Mouse (Mus musculus) neural tube, embryonic 15.5 days (tissue): ENCODE measurements at regions not wholly inside any gene's neighbourhood (a gene's known extent, or its start where the extent isn't known, plus 50 kb on each side); places are given as distances from the start of the nearest gene placed in this dataset.

Experiments used
- ATAC-seq: fragments of 200-750 bp; cut with Nextera tagmentation; 2 replicates; pipeline ENCODE4 v1.8.0; 2017; ENCODE audit warnings: mild to moderate bottlenecking, moderate TSS enrichment, moderate library complexity; ENCODE audit not compliant: low FRiP score
- H3K27ac ChIP-seq: fragments of 300-500 bp; sonication (generic); replicated peaks from 2 replicates; pipeline ENCODE4 v1.5.1; 2015; ENCODE audit warnings: mild to moderate bottlenecking, inconsistent platforms
- H3K27me3 ChIP-seq: fragments of 300-500 bp; sonication (generic); replicated peaks from 2 replicates; pipeline ENCODE4 v1.6.1; 2015; ENCODE audit warnings: inconsistent platforms
- H3K36me3 ChIP-seq: fragments of 300-500 bp; sonication (generic); 2 replicates; pipeline ENCODE4 v1.6.1; 2015; ENCODE audit warnings: inconsistent platforms
- H3K4me1 ChIP-seq: fragments of 300-500 bp; sonication (generic); 2 replicates; pipeline ENCODE4 v1.6.1; 2015; ENCODE audit warnings: inconsistent platforms
- H3K4me2 ChIP-seq: fragments of 300-500 bp; sonication (generic); 2 replicates; pipeline ENCODE4 v1.6.1; 2015; ENCODE audit warnings: inconsistent platforms, mild to moderate bottlenecking, moderate library complexity
- H3K4me3 ChIP-seq: fragments of 300-500 bp; sonication (generic); replicated peaks from 2 replicates; pipeline ENCODE4 v1.5.1; 2015; ENCODE audit warnings: mild to moderate bottlenecking, inconsistent platforms
- H3K9ac ChIP-seq: fragments of 300-500 bp; sonication (generic); replicated peaks from 2 replicates; pipeline ENCODE4 v1.6.1; 2015; ENCODE audit warnings: mild to moderate bottlenecking, inconsistent platforms
- H3K9me3 ChIP-seq: fragments of 300-500 bp; sonication (generic); replicated peaks from 2 replicates; pipeline ENCODE4 v1.6.1; 2016; ENCODE audit warnings: inconsistent platforms
- WGBS: fragments of 180-500 bp; shearing (Covaris S2); methylation state at CpG from one replicate; pipeline ENCODE4 v1.1.7; 2015; ENCODE audit warnings: mixed read lengths; 5-methylcytosine and 5-hydroxymethylcytosine counted together

- H3K4me2 ChIP-seq = no peak overlapping the region
Measured at GRCm38 (mm10) chr17:4163502-4163901, 467.4 kb upstream of the Nox3 start.

GRCm38 (mm10) chr17:4173951-4174361 is 477.9 kb upstream of the Nox3 start:
- ATAC-seq = no peak
- Histone ChIP-seq H3K4me1 (peaks cover 26% of the 10 kb centered on the region), H3K9me3 (no peaks in the 10 kb centered on the region), H3K9ac (no peak overlapping the region), H3K4me3 (no peak overlapping the region), H3K36me3 (no peaks in the 10 kb centered on the region), H3K27ac (no peak overlapping the region), H3K27me3 (no peaks in the 10 kb centered on the region), H3K4me2 (no peak overlapping the region)
- 76% methylated on average over 4 of the region's 4 CpGs for WGBS

More at GRCm38 (mm10) chr17:4163502-4163901, 467.4 kb upstream of the Nox3 start:
- H3K27ac ChIP-seq = no peak overlapping the region
- no peaks in the 10 kb centered on the region for H3K4me1 ChIP-seq
- H3K4me3 ChIP-seq = no peak overlapping the region
- no peak overlapping the region for H3K9ac ChIP-seq
- ATAC-seq = no peak
- no peaks in the 10 kb centered on the region for H3K9me3 ChIP-seq
- no peaks in the 10 kb centered on the region for H3K27me3 ChIP-seq
- 88% methylated on average over 2 of the region's 2 CpGs for WGBS
- no peaks in the 10 kb centered on the region for H3K36me3 ChIP-seq

GRCm38 (mm10) chr17:4175006-4175405 is 478.9 kb upstream of the Nox3 start:
- Histone ChIP-seq H3K36me3 (no peaks in the 10 kb centered on the region), H3K4me2 (no peak overlapping the region), H3K4me3 (no peak overlapping the region), H3K27ac (no peak overlapping the region), H3K9ac (no peak overlapping the region), H3K4me1 (peaks cover 26% of the 10 kb centered on the region), H3K27me3 (no peaks in the 10 kb centered on the region), H3K9me3 (no peaks in the 10 kb centered on the region)
- no peak for ATAC-seq
- 53% methylated on average over 9 of the region's 9 CpGs for WGBS

GRCm38 (mm10) chr17:4176524-4176923 is 480.5 kb upstream of the Nox3 start:
- H3K27ac ChIP-seq = no peak overlapping the region
- ATAC-seq = no peak
- no peak overlapping the region for H3K9ac ChIP-seq
- no peak overlapping the region for H3K4me3 ChIP-seq
- H3K4me1 ChIP-seq = peaks cover 26% of the 10 kb centered on the region
- no peaks in the 10 kb centered on the region for H3K9me3 ChIP-seq
- no peaks in the 10 kb centered on the region for H3K36me3 ChIP-seq
- no peak overlapping the region for H3K4me2 ChIP-seq
- 86% methylated on average over 3 of the region's 3 CpGs for WGBS
- H3K27me3 ChIP-seq = no peaks in the 10 kb centered on the region

- Histone ChIP-seq H3K4me1 (peaks cover 26% of the 10 kb centered on the region), H3K4me2 (0 out of 2 replicates have a peak overlapping the region, but pooled peaks have one; percentile 3), H3K36me3 (no peaks in the 10 kb centered on the region), H3K9me3 (no peaks in the 10 kb centered on the region), H3K27ac (peak overlapping the region; percentile 45; the same call in 1 of the 2 replicates), H3K9ac (no peak overlapping the region), H3K27me3 (no peaks in the 10 kb centered on the region), H3K4me3 (no peak overlapping the region)
- 14% methylated on average over 9 of the region's 9 CpGs for WGBS
- peak; percentile 68 for ATAC-seq
Measured at GRCm38 (mm10) chr17:4177485-4178150, 481.6 kb upstream of the Nox3 start.

- H3K36me3 ChIP-seq = no peaks in the 10 kb centered on the region
- H3K4me2 ChIP-seq = no peak overlapping the region
- no peak overlapping the region for H3K9ac ChIP-seq
- peaks cover 26% of the 10 kb centered on the region for H3K4me1 ChIP-seq
- no peak for ATAC-seq
- no peaks in the 10 kb centered on the region for H3K9me3 ChIP-seq
- no peak overlapping the region for H3K4me3 ChIP-seq
- 48% methylated on average over 1 of the region's 1 CpGs for WGBS
- H3K27ac ChIP-seq = no peak overlapping the region
- H3K27me3 ChIP-seq = no peaks in the 10 kb centered on the region
Measured at GRCm38 (mm10) chr17:4179271-4179670, 483.2 kb upstream of the Nox3 start.

GRCm38 (mm10) chr17:4182106-4182505 is 486.0 kb upstream of the Nox3 start:
- Histone ChIP-seq H3K9me3 (no peaks in the 10 kb centered on the region), H3K9ac (no peak overlapping the region), H3K4me1 (peaks cover 7% of the 10 kb centered on the region; the same call in 1 of the 2 replicates), H3K4me3 (no peak overlapping the region), H3K27me3 (no peaks in the 10 kb centered on the region), H3K36me3 (no peaks in the 10 kb centered on the region), H3K27ac (no peak overlapping the region), H3K4me2 (no peak overlapping the region)
- ATAC-seq = no peak
- WGBS = 95% methylated on average over 1 of the region's 1 CpGs

GRCm38 (mm10) chr17:4186802-4187201 is 490.7 kb upstream of the Nox3 start:
- Histone ChIP-seq H3K4me3 (no peak overlapping the region), H3K27ac (no peak overlapping the region), H3K27me3 (no peaks in the 10 kb centered on the region), H3K36me3 (no peaks in the 10 kb centered on the region), H3K4me2 (no peak overlapping the region), H3K4me1 (no peaks in the 10 kb centered on the region), H3K9ac (no peak overlapping the region), H3K9me3 (no peaks in the 10 kb centered on the region)
- no peak for ATAC-seq
- 75% methylated on average over 9 of the region's 9 CpGs for WGBS

GRCm38 (mm10) chr17:4187606-4188005 is 491.5 kb upstream of the Nox3 start:
- Histone ChIP-seq H3K27ac (no peak overlapping the region), H3K4me2 (no peak overlapping the region), H3K9ac (no peak overlapping the region), H3K27me3 (no peaks in the 10 kb centered on the region), H3K9me3 (no peaks in the 10 kb centered on the region), H3K36me3 (no peaks in the 10 kb centered on the region), H3K4me3 (no peak overlapping the region), H3K4me1 (no peaks in the 10 kb centered on the region)
- WGBS = 88% methylated on average over 4 of the region's 4 CpGs
- no peak for ATAC-seq

- Histone ChIP-seq H3K4me3 (no peak overlapping the region), H3K9ac (no peak overlapping the region), H3K27ac (no peak overlapping the region), H3K9me3 (no peaks in the 10 kb centered on the region), H3K36me3 (no peaks in the 10 kb centered on the region), H3K27me3 (no peaks in the 10 kb centered on the region), H3K4me1 (no peaks in the 10 kb centered on the region), H3K4me2 (no peak overlapping the region)
- WGBS = 46% methylated on average over 8 of the region's 8 CpGs
- no peak for ATAC-seq
Measured at GRCm38 (mm10) chr17:4196793-4197448, 500.9 kb upstream of the Nox3 start.

- no peak for ATAC-seq
- H3K9me3 ChIP-seq = no peaks in the 10 kb centered on the region
- H3K4me3 ChIP-seq = no peak overlapping the region
- no peaks in the 10 kb centered on the region for H3K36me3 ChIP-seq
- H3K4me1 ChIP-seq = no peaks in the 10 kb centered on the region
- H3K27me3 ChIP-seq = no peaks in the 10 kb centered on the region
- WGBS = 83% methylated on average over 3 of the region's 3 CpGs
- H3K4me2 ChIP-seq = no peak overlapping the region
- H3K27ac ChIP-seq = no peak overlapping the region
- no peak overlapping the region for H3K9ac ChIP-seq
Measured at GRCm38 (mm10) chr17:4198001-4198400, 501.9 kb upstream of the Nox3 start.

GRCm38 (mm10) chr17:4199698-4200153 is 503.7 kb upstream of the Nox3 start:
- Histone ChIP-seq H3K4me2 (no peak overlapping the region), H3K36me3 (no peaks in the 10 kb centered on the region), H3K4me1 (no peaks in the 10 kb centered on the region), H3K9me3 (no peaks in the 10 kb centered on the region), H3K27me3 (no peaks in the 10 kb centered on the region), H3K27ac (no peak overlapping the region), H3K9ac (no peak overlapping the region), H3K4me3 (no peak overlapping the region)
- 94% methylated on average over 2 of the region's 2 CpGs for WGBS
- no peak for ATAC-seq
